ENCODE assay signal across 8 mouse cellular contexts in the genomic region with DNA sequence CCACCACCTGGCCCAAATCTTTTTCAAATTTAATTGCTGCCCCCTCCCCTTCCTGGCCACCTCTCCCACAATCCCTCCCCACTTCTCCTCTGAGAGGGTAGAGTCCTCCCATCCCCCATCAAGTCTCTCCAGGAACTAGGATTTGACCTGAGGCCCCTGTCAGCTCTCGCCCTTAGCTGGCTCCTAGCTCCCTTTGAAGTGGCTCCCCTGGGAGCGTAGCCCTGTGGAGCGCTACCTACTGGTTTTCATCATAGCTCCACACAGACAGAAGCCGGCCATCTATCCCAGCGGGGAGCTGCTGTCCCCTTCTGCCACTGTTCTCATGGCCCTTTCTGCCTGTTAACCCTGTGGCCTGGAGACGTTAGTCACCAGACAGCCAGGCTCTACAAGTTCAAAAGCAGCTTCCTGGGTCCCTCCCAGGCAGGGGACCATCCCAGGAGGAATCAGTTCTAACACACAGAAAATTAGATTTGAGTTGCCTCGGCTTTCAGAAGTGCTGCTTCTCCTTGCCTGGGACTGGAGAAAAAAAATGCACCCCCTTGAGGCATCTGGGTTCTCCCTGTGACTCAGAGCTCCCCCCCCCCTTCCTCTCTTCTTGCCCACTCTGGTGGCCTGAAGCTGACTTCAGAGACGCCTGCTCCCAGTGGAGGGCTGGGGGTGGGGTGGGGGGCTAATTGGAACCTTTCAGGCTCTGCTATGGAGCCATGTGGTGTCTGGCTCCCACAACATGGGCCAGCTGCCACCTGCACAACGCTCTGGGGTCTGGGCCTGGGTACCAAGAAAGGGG. TPM values are rescaled to one million over a fixed set of nuclear protein-coding genes. Genes with fewer than 3 reads are reported as not detected.
DNase-seq lines count a peak whose midpoint lies in the region; ATAC-seq lines count a peak whose summit lies in the region.

No protein-coding gene starts in this region.

- DNase-seq in kidney, adult 9 months, result no peak
- DNase-seq in embryo, embryonic 9.5 days (ENCODE audit: extremely low spot score), result peak; percentile 68
- DNase-seq in gastrocnemius, adult 8-10 months (ENCODE audit: low spot score in 2 of 2), result no peak
- no peak for DNase-seq in right cerebral cortex, postnatal 14 days
- no peak for DNase-seq in urinary bladder, adult 18-20 months (ENCODE audit: low spot score in 2 of 2)

- H3K36me3 ChIP-seq in kidney, embryonic 16.5 days (ENCODE audit: insufficient read depth, low read length), result peaks cover 9% of the 10 kb centered on the region
- H3K36me3 ChIP-seq in hindbrain, embryonic 16.5 days (ENCODE audit: control insufficient read depth, insufficient read depth, low read length), result peaks cover 7% of the 10 kb centered on the region
- peaks cover 18% of the 10 kb centered on the region for H3K36me3 ChIP-seq in neural tube, embryonic 12.5 days

- H3K4me3 ChIP-seq in kidney, embryonic 16.5 days (ENCODE audit: low read length), result no peak overlapping the region
- no peak overlapping the region for H3K4me3 ChIP-seq in hindbrain, embryonic 16.5 days (ENCODE audit: low read length)
- H3K4me3 ChIP-seq in neural tube, embryonic 12.5 days, result peak overlapping the region; percentile 28; the same call in 1 of the 2 replicates

- H3K9ac ChIP-seq in kidney, embryonic 16.5 days (replicated peaks; ENCODE audit: low read length), result peak overlapping the region; percentile 32
- peak overlapping the region; percentile 55 for H3K9ac ChIP-seq in hindbrain, embryonic 16.5 days (ENCODE audit: low read depth, low read length)
- peak overlapping the region; percentile 54 for H3K9ac ChIP-seq in neural tube, embryonic 12.5 days

- no peaks in the 10 kb centered on the region for H3K27me3 ChIP-seq in kidney, embryonic 16.5 days (ENCODE audit: insufficient read depth, low read length)
- H3K27me3 ChIP-seq in hindbrain, embryonic 16.5 days (replicated peaks; ENCODE audit: control insufficient read depth, insufficient read depth, low read length), result no peaks in the 10 kb centered on the region
- H3K27me3 ChIP-seq in neural tube, embryonic 12.5 days (replicated peaks), result no peaks in the 10 kb centered on the region

- 11% methylated on average over 9 of the region's 9 CpGs for WGBS in kidney, embryonic 16.5 days
- 8% methylated on average over 9 of the region's 9 CpGs for WGBS in hindbrain, embryonic 16.5 days
- WGBS in neural tube, embryonic 12.5 days, result 3% methylated on average over 9 of the region's 9 CpGs

- peak overlapping the region; percentile 28 for H3K4me2 ChIP-seq in kidney, embryonic 16.5 days (replicated peaks; ENCODE audit: low read depth, low read length)
- H3K4me2 ChIP-seq in hindbrain, embryonic 16.5 days (ENCODE audit: low read length), result peak overlapping the region; percentile 29
- H3K4me2 ChIP-seq in neural tube, embryonic 12.5 days (replicated peaks), result peak overlapping the region; percentile 60

- no peaks in the 10 kb centered on the region for H3K9me3 ChIP-seq in kidney, embryonic 16.5 days (ENCODE audit: low read length)
- H3K9me3 ChIP-seq in hindbrain, embryonic 16.5 days (ENCODE audit: control insufficient read depth, low read length), result no peaks in the 10 kb centered on the region
- no peaks in the 10 kb centered on the region for H3K9me3 ChIP-seq in neural tube, embryonic 12.5 days

- peak overlapping the region; percentile 56 for H3K27ac ChIP-seq in kidney, embryonic 16.5 days (ENCODE audit: low read length)
- H3K27ac ChIP-seq in hindbrain, embryonic 16.5 days (ENCODE audit: low read depth, low read length), result peak overlapping the region; percentile 74
- peak overlapping the region; percentile 91 for H3K27ac ChIP-seq in neural tube, embryonic 12.5 days

- peaks cover 30% of the 10 kb centered on the region for H3K4me1 ChIP-seq in kidney, embryonic 16.5 days (ENCODE audit: insufficient read depth, low read length)
- peaks cover 31% of the 10 kb centered on the region for H3K4me1 ChIP-seq in hindbrain, embryonic 16.5 days (ENCODE audit: control insufficient read depth, insufficient read depth, low read depth, low read length)
- H3K4me1 ChIP-seq in neural tube, embryonic 12.5 days, result peaks cover 43% of the 10 kb centered on the region

- 0 out of 2 replicates have a peak, but pooled peaks have one; percentile 13 for ATAC-seq in kidney, embryonic 16.5 days (ENCODE audit: low FRiP score, low TSS enrichment)
- ATAC-seq in hindbrain, embryonic 16.5 days, result peak; percentile 58
- peak; percentile 84 for ATAC-seq in neural tube, embryonic 12.5 days (ENCODE audit: low FRiP score, low read depth)

RNA-seq across cellular contexts. Expression of a gene that starts 19.5 kb away (rescaled TPM):
- polyA plus RNA-seq in kidney, embryonic 16.5 days (2015; fragmentation: Nextera tagmentation; extraction: Ambion mirVana), result 74.7 and 75.4 TPM in 2 replicates
- 90.3 and 93.5 TPM in 2 replicates for polyA plus RNA-seq in hindbrain, embryonic 16.5 days (2015; fragmentation: Nextera tagmentation; extraction: Ambion mirVana)
- 73.5 and 74.7 TPM in 2 replicates for polyA plus RNA-seq in neural tube, embryonic 12.5 days (2016; fragmentation: Nextera tagmentation; extraction: Ambion mirVana)
- 10 to 100 TPM in 1 of 4 experiments, 1 to 10 TPM in 3; 7.9 to 12.3 (median 8.9) TPM for total RNA-seq in gastrocnemius, adult 8-10 months (2022)

RNA-seq across cellular contexts. Expression of a gene that starts 53.5 kb away (rescaled TPM):
- 0.42 and 0.62 TPM in 2 replicates for polyA plus RNA-seq in kidney, embryonic 16.5 days (2015; fragmentation: Nextera tagmentation; extraction: Ambion mirVana)
- 0.48 and 0.51 TPM in 2 replicates for polyA plus RNA-seq in hindbrain, embryonic 16.5 days (2015; fragmentation: Nextera tagmentation; extraction: Ambion mirVana)
- 0.30 TPM in 1 of 2 replicates, not detected in the other for polyA plus RNA-seq in neural tube, embryonic 12.5 days (2016; fragmentation: Nextera tagmentation; extraction: Ambion mirVana)
- not detected for total RNA-seq in gastrocnemius, adult 8-10 months (2022)

RNA-seq across cellular contexts. Expression of a gene that starts 53.6 kb away (rescaled TPM):
- 690 and 691 TPM in 2 replicates for polyA plus RNA-seq in kidney, embryonic 16.5 days (2015; fragmentation: Nextera tagmentation; extraction: Ambion mirVana)
- 670 and 701 TPM in 2 replicates for polyA plus RNA-seq in hindbrain, embryonic 16.5 days (2015; fragmentation: Nextera tagmentation; extraction: Ambion mirVana)
- 606 and 613 TPM in 2 replicates for polyA plus RNA-seq in neural tube, embryonic 12.5 days (2016; fragmentation: Nextera tagmentation; extraction: Ambion mirVana)
- total RNA-seq in gastrocnemius, adult 8-10 months (2022), result 100 to 1,000 TPM; 825 to 986 (median 954) TPM

RNA-seq across cellular contexts. Expression of a gene that starts 54.9 kb away (rescaled TPM):
- 106 and 107 TPM in 2 replicates for polyA plus RNA-seq in kidney, embryonic 16.5 days (2015; fragmentation: Nextera tagmentation; extraction: Ambion mirVana)
- 101 and 108 TPM in 2 replicates for polyA plus RNA-seq in hindbrain, embryonic 16.5 days (2015; fragmentation: Nextera tagmentation; extraction: Ambion mirVana)
- 112 and 113 TPM in 2 replicates for polyA plus RNA-seq in neural tube, embryonic 12.5 days (2016; fragmentation: Nextera tagmentation; extraction: Ambion mirVana)
- 10 to 100 TPM; 32.8 to 36.4 (median 35.9) TPM for total RNA-seq in gastrocnemius, adult 8-10 months (2022)

Comparison
In these comparisons a context has a peak if more than half of its experiments do, and no peak if none do; other contexts are left out.
1. ATAC-seq: peak in every context shown above with its lines; median percentile 84 in neural tube, embryonic 12.5 days; 58 in hindbrain, embryonic 16.5 days; 13 in kidney, embryonic 16.5 days.